Mouse (Mus musculus) hindbrain, embryonic 14.5 days (tissue): ENCODE results near the gene Acp5. TPM values are rescaled to one million over a fixed set of nuclear protein-coding genes. Genes with fewer than 3 reads are reported as not detected.
"Not testable (repeated sequence)": the region's sequence is repeated elsewhere in the genome, so short reads cannot be mapped to it uniquely, and the experiment has no call there.

Experiments
- ATAC-seq: fragments of 200-750 bp; cut with Nextera tagmentation; 2 replicates; pipeline ENCODE4 v1.8.0; 2017; ENCODE audit warnings: moderate number of reproducible peaks, mild to moderate bottlenecking, moderate TSS enrichment, moderate library complexity; ENCODE audit not compliant: low FRiP score
- DNase-seq: peaks from one replicate; pipeline ENCODE4 v3.0.0-alpha.2; 2015; ENCODE audit warnings: low spot score
- H3K27ac ChIP-seq: fragments of 300-500 bp; sonication (generic); 2 replicates; pipeline ENCODE4 v1.5.1; 2014; ENCODE audit warnings: mild to moderate bottlenecking, moderate library complexity
- H3K27me3 ChIP-seq: fragments of 300-500 bp; sonication (generic); 2 replicates; pipeline ENCODE4 v1.6.1; 2014; ENCODE audit warnings: mild to moderate bottlenecking, low read length, mixed read lengths; ENCODE audit not compliant: control insufficient read depth, insufficient read depth
- H3K36me3 ChIP-seq: fragments of 300-500 bp; sonication (generic); replicated peaks from 2 replicates; pipeline ENCODE4 v1.6.1; 2014; ENCODE audit not compliant: control insufficient read depth, insufficient read depth
- H3K4me1 ChIP-seq: fragments of 300-500 bp; sonication (generic); replicated peaks from 2 replicates; pipeline ENCODE4 v1.6.1; 2014; ENCODE audit warnings: antibody characterized with exemption, low read length, mixed read lengths; ENCODE audit not compliant: control insufficient read depth, insufficient read depth
- H3K4me2 ChIP-seq: fragments of 300-500 bp; sonication (generic); replicated peaks from 2 replicates; pipeline ENCODE4 v1.6.1; 2014; ENCODE audit warnings: mild to moderate bottlenecking, moderate library complexity
- H3K4me3 ChIP-seq: fragments of 300-500 bp; sonication (generic); replicated peaks from 2 replicates; pipeline ENCODE4 v1.5.1; 2014; ENCODE audit warnings: mild to moderate bottlenecking, low read length
- H3K9ac ChIP-seq: fragments of 300-500 bp; sonication (generic); 2 replicates; pipeline ENCODE4 v1.6.1; 2014
- H3K9me3 ChIP-seq: fragments of 300-500 bp; sonication (generic); 2 replicates; pipeline ENCODE4 v1.6.1; 2016; ENCODE audit warnings: low read length; ENCODE audit not compliant: control insufficient read depth
- WGBS: fragments of 180-500 bp; shearing (Covaris S2); extraction: QIAGEN DNeasy Blood & Tissue Kit; methylation state at CpG from one replicate; pipeline ENCODE4 v1.1.7; 2014; 5-methylcytosine and 5-hydroxymethylcytosine counted together
- polyA plus RNA-seq: library from polyadenylated mRNA; unstranded; fragments of >200 nt; fragmentation: Nextera tagmentation; extraction: Ambion mirVana; gene quantifications from 2 replicates; pipeline ENCODE4 v1.2.1, GENCODE M21; 2014

Gene Acp5
- polyA plus RNA-seq, 1 experiment from 2014 or later = 0.47 TPM

- Histone ChIP-seq H3K4me2 (no peak overlapping the region), H3K27ac (no peak overlapping the region), H3K36me3 (no peaks in the 10 kb centered on the region), H3K4me1 (peaks cover 6% of the 10 kb centered on the region; the same call in 1 of the 2 replicates), H3K9me3 (no peaks in the 10 kb centered on the region), H3K27me3 (no peaks in the 10 kb centered on the region), H3K4me3 (no peak overlapping the region), H3K9ac (no peak overlapping the region)
- WGBS = 36% methylated on average over 6 of the region's 6 CpGs
- no peak for ATAC-seq
- no peak for DNase-seq
Measured at GRCm38 (mm10) chr9:22161299-22161698, 25.8 kb upstream of the Acp5 start.

GRCm38 (mm10) chr9:22157516-22158265 lies 22.2 kb upstream of the Acp5 start:
- DNase-seq (no peak), ATAC-seq (no peak)
- Histone ChIP-seq H3K4me2 (peak overlapping the region; percentile 53), H3K4me1 (peaks cover 6% of the 10 kb centered on the region; the same call in 1 of the 2 replicates), H3K9me3 (no peaks in the 10 kb centered on the region), H3K4me3 (peak overlapping the region; percentile 57), H3K36me3 (no peaks in the 10 kb centered on the region), H3K27ac (0 out of 2 replicates have a peak overlapping the region, but pooled peaks have one; percentile 89), H3K27me3 (no peaks in the 10 kb centered on the region), H3K9ac (peak overlapping the region; percentile 70)
- 62% methylated on average over 34 of the region's 34 CpGs for WGBS

GRCm38 (mm10) chr9:22156497-22157245 lies 21.2 kb upstream of the Acp5 start, which contains the start of gene Pigyl:
TSS of gene Pigyl (plus strand) at chr9:22156846.
- peak; percentile 98 for ATAC-seq
- under 1% methylated on average over 65 of the region's 65 CpGs for WGBS
- Histone ChIP-seq H3K4me2 (peak within 1 kb of the TSS; percentile 53), H3K4me1 (peaks cover 6% of the 10 kb centered on the region; the same call in 1 of the 2 replicates), H3K9ac (peak within 1 kb of the TSS; percentile 70), H3K9me3 (no peaks in the 10 kb centered on the region), H3K4me3 (peak within 1 kb of the TSS; percentile 57), H3K27me3 (no peaks in the 10 kb centered on the region), H3K36me3 (no peaks in the 10 kb centered on the region), H3K27ac (peak within 1 kb of the TSS; percentile 89)
- peak; percentile 98 for DNase-seq

DNA sequence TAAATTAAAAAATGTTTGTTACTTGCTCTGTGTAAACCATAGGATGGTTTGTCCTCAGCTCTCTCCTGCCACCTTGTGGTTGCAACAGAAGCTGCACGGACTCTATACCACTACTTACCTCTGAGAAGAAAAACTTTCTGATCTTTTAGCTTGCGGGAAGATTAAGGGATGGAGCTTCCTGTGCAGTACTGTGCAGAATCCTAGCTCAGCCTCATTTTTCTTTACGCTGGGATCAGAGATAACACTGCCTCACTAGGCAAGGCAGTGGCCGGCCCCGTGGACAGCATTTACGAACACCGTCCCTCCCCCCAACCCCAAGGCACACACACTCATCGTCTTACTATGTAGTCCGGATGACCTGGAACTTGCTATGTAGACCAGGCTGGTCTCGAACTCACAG lies 20.1 kb upstream of the Acp5 start:
- Histone ChIP-seq H3K9ac (no peak overlapping the region), H3K4me3 (no peak overlapping the region), H3K9me3 (no peaks in the 10 kb centered on the region), H3K4me1 (peaks cover 6% of the 10 kb centered on the region; the same call in 1 of the 2 replicates), H3K36me3 (no peaks in the 10 kb centered on the region), H3K27me3 (no peaks in the 10 kb centered on the region), H3K4me2 (peak overlapping the region; percentile 16; the same call in 1 of the 2 replicates), H3K27ac (no peak overlapping the region)
- 33% methylated on average over 10 of the region's 10 CpGs for WGBS
- ATAC-seq (no peak; the same call in 1 of the 2 replicates), DNase-seq (peak; percentile 80)

DNA sequence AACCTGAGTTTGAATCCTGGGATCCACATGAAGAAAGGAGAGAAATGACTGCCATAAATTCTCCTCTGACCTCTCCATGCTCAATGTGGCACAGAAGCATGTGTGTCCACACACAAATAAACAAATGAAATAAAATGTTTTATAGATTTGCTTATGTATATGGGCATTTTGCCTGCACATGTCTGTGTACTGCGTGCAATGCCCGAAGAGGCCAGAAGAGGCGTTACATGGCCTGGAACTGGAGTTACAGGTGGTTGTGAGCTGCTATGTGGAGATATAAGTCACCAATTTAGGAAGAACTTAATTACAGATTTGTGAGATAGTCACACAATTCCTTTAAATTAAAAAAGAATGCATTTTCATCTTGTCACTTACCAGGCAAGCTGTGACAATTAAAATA lies 18.3 kb upstream of the Acp5 start:
- ATAC-seq = no peak

DNA sequence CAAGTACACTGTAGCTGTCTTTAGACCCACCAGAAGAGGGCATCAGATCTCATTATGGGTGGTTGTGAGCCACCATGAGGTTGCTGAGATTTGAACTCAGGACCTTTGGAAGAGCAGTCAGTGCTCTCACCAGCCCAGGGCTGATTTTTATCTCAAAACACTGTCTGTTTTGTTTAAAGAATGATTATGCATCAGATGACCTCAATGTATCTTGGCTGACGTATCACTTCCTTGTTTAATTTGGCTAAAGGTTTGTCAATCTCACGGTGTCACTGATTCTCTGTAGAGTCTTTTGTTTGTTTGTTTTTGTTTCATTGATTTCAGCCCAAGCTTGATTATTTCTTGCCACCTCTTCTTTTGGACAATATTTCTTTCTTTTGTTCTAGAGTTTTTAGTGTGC lies 15.4 kb upstream of the Acp5 start:
- H3K9ac ChIP-seq = no peak overlapping the region
- DNase-seq (no peak), ATAC-seq (no peak)
- no peak overlapping the region for H3K4me3 ChIP-seq
- no peaks in the 10 kb centered on the region for H3K9me3 ChIP-seq
- WGBS = 83% methylated on average over 2 of the region's 2 CpGs
- H3K36me3 ChIP-seq = no peaks in the 10 kb centered on the region
- H3K4me2 ChIP-seq = no peak overlapping the region
- no peaks in the 10 kb centered on the region for H3K4me1 ChIP-seq
- H3K27ac ChIP-seq = no peak overlapping the region
- no peaks in the 10 kb centered on the region for H3K27me3 ChIP-seq

More for the DNA sequence above, 18.3 kb upstream of the Acp5 start:
- DNase-seq = no peak
- H3K4me2 ChIP-seq = no peak overlapping the region
- no peaks in the 10 kb centered on the region for H3K9me3 ChIP-seq
- no peaks in the 10 kb centered on the region for H3K27me3 ChIP-seq
- no peaks in the 10 kb centered on the region for H3K36me3 ChIP-seq
- no peak overlapping the region for H3K4me3 ChIP-seq
- H3K4me1 ChIP-seq = peaks cover 6% of the 10 kb centered on the region; the same call in 1 of the 2 replicates
- H3K9ac ChIP-seq = no peak overlapping the region
- no peak overlapping the region for H3K27ac ChIP-seq
- 95% methylated on average over 3 of the region's 3 CpGs for WGBS

- H3K9ac ChIP-seq, ATAC-seq, H3K36me3 ChIP-seq, H3K4me3 ChIP-seq, H3K4me2 ChIP-seq, H3K4me1 ChIP-seq, DNase-seq, H3K27ac ChIP-seq, H3K27me3 ChIP-seq, H3K9me3 ChIP-seq: not testable (repeated sequence)
- WGBS = 88% methylated on average over 7 of the region's 7 CpGs
Measured at GRCm38 (mm10) chr9:22150249-22150693, 14.8 kb upstream of the Acp5 start.

DNA sequence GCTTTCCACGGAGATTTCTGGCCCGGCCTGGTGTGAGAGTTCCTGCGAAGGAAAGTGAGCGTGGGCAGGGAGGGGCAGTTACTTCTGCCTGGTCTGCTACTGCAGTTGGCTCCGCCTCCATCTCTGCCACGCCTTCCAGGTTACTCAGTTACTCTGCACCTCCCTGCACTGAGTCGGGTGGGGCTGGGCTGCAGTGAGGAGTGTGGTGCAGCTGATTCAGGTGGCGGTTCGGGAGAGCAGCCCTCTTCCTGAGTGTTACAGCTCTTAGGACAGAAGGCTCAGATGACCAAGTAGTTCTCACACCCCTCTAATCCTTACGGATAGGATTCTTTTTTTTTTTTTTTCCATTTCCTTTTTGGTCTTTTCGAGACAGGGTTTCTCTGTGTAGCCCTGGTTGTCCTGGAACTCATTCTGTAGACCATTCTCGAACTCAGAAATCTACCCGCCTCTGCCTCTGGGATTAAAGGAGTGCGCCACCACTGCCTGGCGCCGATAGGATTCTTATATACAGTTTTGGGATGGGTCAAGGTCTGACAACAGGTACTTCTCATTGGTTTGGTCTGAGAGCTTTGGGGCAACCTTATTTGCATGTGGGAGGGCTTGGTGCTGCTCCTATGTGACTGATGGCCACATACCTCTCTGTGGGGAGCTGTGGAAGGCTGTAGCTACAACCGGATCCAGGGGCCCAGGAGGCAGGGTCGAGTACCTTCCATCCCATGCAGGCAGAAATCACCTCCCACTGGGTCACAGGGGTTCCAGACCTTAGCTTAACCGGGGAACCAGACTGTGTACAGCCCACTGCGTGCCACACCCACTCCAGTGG lies 14.1 kb upstream of the Acp5 start:
- H3K4me1 ChIP-seq = no peaks in the 10 kb centered on the region
- DNase-seq = no peak
- no peak overlapping the region for H3K4me3 ChIP-seq
- no peak overlapping the region for H3K9ac ChIP-seq
- no peaks in the 10 kb centered on the region for H3K27me3 ChIP-seq
- no peak overlapping the region for H3K27ac ChIP-seq
- 84% methylated on average over 20 of the region's 20 CpGs for WGBS
- no peak for ATAC-seq
- no peak overlapping the region for H3K4me2 ChIP-seq
- H3K36me3 ChIP-seq = no peaks in the 10 kb centered on the region
- no peaks in the 10 kb centered on the region for H3K9me3 ChIP-seq
